In genomic region chr10:59964504-59965361, GRCm38 (mm10) we compare ENCODE assay signal across 8 mouse cellular contexts. TPM values are rescaled to one million over a fixed set of nuclear protein-coding genes. Genes with fewer than 3 reads are reported as not detected.
A peak's percentile ranks its signal among the peaks of the same experiment; 100 is the strongest.
DNase-seq lines count a peak whose midpoint lies in the region; ATAC-seq and TF ChIP-seq lines count a peak whose summit lies in the region.

No protein-coding gene starts in this region.

- H3K27me3 ChIP-seq in heart, adult 2 months (ENCODE audit: control insufficient read depth, insufficient read depth, low read length), result no peaks in the 10 kb centered on the region
- no peaks in the 10 kb centered on the region for H3K27me3 ChIP-seq in heart, embryonic 16.5 days (ENCODE audit: control insufficient read depth, insufficient read depth, low read length)
- H3K27me3 ChIP-seq in liver, embryonic 16.5 days (ENCODE audit: control insufficient read depth, insufficient read depth, low read depth, low read length), result no peaks in the 10 kb centered on the region

- ATAC-seq in heart, embryonic 16.5 days (replicated peaks; ENCODE audit: extremely low read depth, insufficient read depth, low FRiP score), result peak; percentile 64
- ATAC-seq in liver, embryonic 16.5 days (ENCODE audit: low read depth), result 0 out of 2 replicates have a peak, but pooled peaks have one; percentile 19

- intact Hi-C loops in heart, adult 2 months (cut with DNase I), result no loop called here
- intact Hi-C loops in gastrocnemius, postnatal 36 days (cut with DNase I), result no loop called here

- peak overlapping the region; percentile 18; the same call in 1 of the 2 replicates for H3K9ac ChIP-seq in heart, adult 2 months (ENCODE audit: low read depth, low read length)
- H3K9ac ChIP-seq in heart, embryonic 16.5 days (ENCODE audit: low read length), result peak overlapping the region; percentile 61
- no peak overlapping the region for H3K9ac ChIP-seq in liver, embryonic 16.5 days (ENCODE audit: low read depth, low read length)

- 0 out of 2 replicates have a peak, but pooled peaks have one; percentile 3 for TF ChIP-seq POLR2A in heart, adult 2 months (IDR thresholded peaks at IDR 0.05; ENCODE audit: insufficient read depth, low read depth, low read length)

- H3K4me1 ChIP-seq in heart, adult 2 months (ENCODE audit: control insufficient read depth, insufficient read depth, low read length), result peaks cover 18% of the 10 kb centered on the region
- peaks cover 35% of the 10 kb centered on the region for H3K4me1 ChIP-seq in heart, embryonic 16.5 days (ENCODE audit: control insufficient read depth, insufficient read depth, low read length)
- H3K4me1 ChIP-seq in liver, embryonic 16.5 days (ENCODE audit: control insufficient read depth, low read depth, low read length), result peaks cover 2% of the 10 kb centered on the region; the same call in 1 of the 2 replicates

- DNase-seq in heart, adult 2 months, result peak in 1 of 2 experiments; percentile 71
- no peak for DNase-seq in heart, adult 9 months (ENCODE audit: low spot score in 2 of 2)
- DNase-seq in T-cell, adult 2 months (ENCODE audit: low spot score), result peak; percentile 42
- peak; percentile 85 for DNase-seq in thymus, postnatal 0 days (ENCODE audit: low spot score)
- no peak for DNase-seq in natural killer cell, adult 2 months (ENCODE audit: low spot score in 2 of 2)
- DNase-seq in gastrocnemius, postnatal 36 days, result no peak

- no peak for TF ChIP-seq CTCF in heart, adult 2 months (IDR thresholded peaks at IDR 0.05)

- no peaks in the 10 kb centered on the region for H3K79me2 ChIP-seq in heart, adult 2 months (replicated peaks; ENCODE audit: control insufficient read depth, insufficient read depth, low read length)

- no peak for TF ChIP-seq EP300 in heart, adult 2 months (IDR thresholded peaks at IDR 0.05; ENCODE audit: insufficient read depth, low read depth, low read length)

- no peak overlapping the region for H3K4me3 ChIP-seq in heart, adult 2 months
- H3K4me3 ChIP-seq in heart, embryonic 16.5 days (ENCODE audit: low read length), result peak overlapping the region; percentile 18; the same call in 1 of the 2 replicates
- no peak overlapping the region for H3K4me3 ChIP-seq in liver, embryonic 16.5 days (ENCODE audit: low read depth, low read length)

- 24% methylated on average over 22 of the region's 23 CpGs for WGBS in heart, adult 2 months
- WGBS in heart, embryonic 16.5 days, result 12% methylated on average over 20 of the region's 23 CpGs
- 25% methylated on average over 21 of the region's 23 CpGs for WGBS in liver, embryonic 16.5 days (ENCODE audit: insufficient replicate concordance)

- H3K27ac ChIP-seq in heart, adult 2 months, result peak overlapping the region; percentile 86
- H3K27ac ChIP-seq in heart, embryonic 16.5 days (ENCODE audit: low read length), result peak overlapping the region; percentile 89
- no peak overlapping the region for H3K27ac ChIP-seq in liver, embryonic 16.5 days (ENCODE audit: low read length)

- peak overlapping the region; percentile 57 for H3K4me2 ChIP-seq in heart, embryonic 16.5 days (ENCODE audit: low read depth, low read length)
- no peak overlapping the region for H3K4me2 ChIP-seq in liver, embryonic 16.5 days (ENCODE audit: low read depth, low read length)

- H3K36me3 ChIP-seq in heart, adult 2 months (ENCODE audit: control insufficient read depth, insufficient read depth, low read length), result no peaks in the 10 kb centered on the region
- no peaks in the 10 kb centered on the region for H3K36me3 ChIP-seq in heart, embryonic 16.5 days (ENCODE audit: control insufficient read depth, insufficient read depth)
- H3K36me3 ChIP-seq in liver, embryonic 16.5 days (ENCODE audit: control insufficient read depth, insufficient read depth), result no peaks in the 10 kb centered on the region

- no peaks in the 10 kb centered on the region for H3K9me3 ChIP-seq in heart, embryonic 16.5 days (replicated peaks; ENCODE audit: control insufficient read depth, low read length)
- no peaks in the 10 kb centered on the region for H3K9me3 ChIP-seq in liver, embryonic 16.5 days (replicated peaks; ENCODE audit: control insufficient read depth, low read length)

RNA-seq across cellular contexts. Expression of gene Ddit4, which starts 13.1 kb away (rescaled TPM):
- 100 to 1,000 TPM in 1 of 2 experiments, 10 to 100 TPM in 1; 70.7 to 219 TPM for total RNA-seq in heart, adult 2 months (2021)
- 48.0 and 55.5 TPM in 2 replicates for polyA plus RNA-seq in heart, adult 2 months (2012; rRNA removed)
- polyA plus RNA-seq in heart, embryonic 16.5 days (2015; fragmentation: Nextera tagmentation; extraction: Ambion mirVana), result 29.0 and 31.9 TPM in 2 replicates
- polyA plus RNA-seq in liver, embryonic 16.5 days (2015; fragmentation: Nextera tagmentation; extraction: Ambion mirVana), result 5.0 and 6.8 TPM in 2 replicates
- polyA plus RNA-seq in thymus, postnatal 0 days (2015; fragmentation: Nextera tagmentation; extraction: Ambion mirVana), result 50.6 and 54.7 TPM in 2 replicates
- total RNA-seq in gastrocnemius, postnatal 36 days (2021), result 10 to 100 TPM; 18.2 to 39.3 TPM

RNA-seq across cellular contexts. Expression of gene Ascc1, which starts 37.9 kb away (rescaled TPM):
- total RNA-seq in heart, adult 2 months (2021), result 10 to 100 TPM; 20.5 to 24.1 TPM
- 22.5 and 36.6 TPM in 2 replicates for polyA plus RNA-seq in heart, adult 2 months (2012; rRNA removed)
- polyA plus RNA-seq in heart, embryonic 16.5 days (2015; fragmentation: Nextera tagmentation; extraction: Ambion mirVana), result 41.9 and 44.1 TPM in 2 replicates
- polyA plus RNA-seq in liver, embryonic 16.5 days (2015; fragmentation: Nextera tagmentation; extraction: Ambion mirVana), result 16.0 and 16.7 TPM in 2 replicates
- 38.5 and 43.2 TPM in 2 replicates for polyA plus RNA-seq in thymus, postnatal 0 days (2015; fragmentation: Nextera tagmentation; extraction: Ambion mirVana)
- 10 to 100 TPM; 12.8 to 13.1 TPM for total RNA-seq in gastrocnemius, postnatal 36 days (2021)

RNA-seq across cellular contexts. Expression of gene Anapc16, which starts 38.2 kb away (rescaled TPM):
- total RNA-seq in heart, adult 2 months (2021), result 10 to 100 TPM; 58.6 to 70.1 TPM
- polyA plus RNA-seq in heart, adult 2 months (2012; rRNA removed), result 90.3 and 103 TPM in 2 replicates
- polyA plus RNA-seq in heart, embryonic 16.5 days (2015; fragmentation: Nextera tagmentation; extraction: Ambion mirVana), result 89.3 and 90.1 TPM in 2 replicates
- polyA plus RNA-seq in liver, embryonic 16.5 days (2015; fragmentation: Nextera tagmentation; extraction: Ambion mirVana), result 34.9 and 37.9 TPM in 2 replicates
- 139 and 168 TPM in 2 replicates for polyA plus RNA-seq in thymus, postnatal 0 days (2015; fragmentation: Nextera tagmentation; extraction: Ambion mirVana)
- 10 to 100 TPM; 45.0 to 46.0 TPM for total RNA-seq in gastrocnemius, postnatal 36 days (2021)

Comparison
In these comparisons a context has a peak if more than half of its experiments do, and no peak if none do; other contexts are left out.
1. DNase-seq: peak in T-cell, adult 2 months (single experiment) and thymus, postnatal 0 days (single experiment); none in heart, adult 9 months (0 of 2), natural killer cell, adult 2 months (0 of 2) and gastrocnemius, postnatal 36 days (0 of 2).